Mouse (Mus musculus) macrophage (primary cell): Measurements from ENCODE around the gene Fbxw2. TPM values are rescaled to one million over a fixed set of nuclear protein-coding genes. Genes with fewer than 3 reads are reported as not detected.
"Not testable (repeated sequence)": the region's sequence is repeated elsewhere in the genome, so short reads cannot be mapped to it uniquely, and the experiment has no call there.

Source experiments
- H3K27ac ChIP-seq: fragments of 350-480 bp; formaldehyde crosslinking; 2 replicates; pipeline ENCODE4 v1.9.0; 2021
- H3K36me3 ChIP-seq: fragments of 350-480 bp; formaldehyde crosslinking; 2 replicates; pipeline ENCODE4 v1.9.0; 2021; ENCODE audit errors: inconsistent target
- H3K4me3 ChIP-seq: fragments of 350-480 bp; formaldehyde crosslinking; 2 replicates; pipeline ENCODE4 v1.9.0; 2021; ENCODE audit errors: inconsistent target
- H3K79me2 ChIP-seq: fragments of 350-480 bp; formaldehyde crosslinking; 2 replicates; pipeline ENCODE4 v1.9.0; 2021; ENCODE audit errors: inconsistent target
- WGBS: methylation state at CpG from one replicate; pipeline ENCODE4 v1.1.7; 2026; ENCODE audit warnings: inconsistent platforms; ENCODE audit not compliant: missing documents; 5-methylcytosine and 5-hydroxymethylcytosine counted together
- polyA plus RNA-seq: library from polyadenylated mRNA; stranded (reverse); fragments of 250-400 nt; gene quantifications from 3 replicates; pipeline ENCODE4 v1.2.4, GENCODE M21; 2018; ENCODE audit warnings: inconsistent platforms

Fbxw2 gene
- polyA plus RNA-seq, 1 experiment from 2014 or later = 70.6 TPM

DNA sequence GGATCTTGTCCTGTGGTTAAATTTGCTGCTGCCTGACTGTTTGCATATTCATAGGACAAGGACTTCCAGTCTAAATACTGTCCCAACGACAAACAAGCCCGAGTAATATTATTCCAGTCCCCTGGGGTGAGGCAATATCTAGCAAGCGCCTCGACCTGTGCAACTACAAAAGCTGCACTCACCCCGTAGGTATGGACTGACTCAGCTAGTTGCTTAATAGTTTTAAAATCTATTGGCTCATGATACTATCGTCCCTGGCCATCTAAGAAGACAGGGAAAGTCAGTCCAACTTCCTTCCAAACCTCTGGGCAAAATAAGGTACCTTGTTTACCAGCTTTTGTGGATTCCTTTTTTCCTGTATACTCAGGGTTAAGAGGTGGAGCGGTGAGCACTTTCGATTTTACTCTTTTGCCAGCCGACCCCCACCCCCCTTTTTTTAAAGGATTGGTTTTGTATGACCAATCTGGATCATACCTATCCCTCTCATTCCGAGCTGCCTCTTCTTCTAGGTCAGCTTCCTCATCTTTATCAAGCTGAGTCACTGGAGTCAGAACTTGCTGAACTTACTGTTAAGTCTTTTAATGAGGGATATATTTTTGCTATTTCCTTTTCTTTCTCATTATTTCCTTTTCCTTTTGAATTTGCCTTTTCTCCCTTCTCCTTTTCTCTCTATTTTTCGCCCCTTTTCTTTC lies 6.8 kb upstream of the Fbxw2 start, which contains the start of gene Gm34653:
Gene Gm34653 (plus strand): TSS at position 242 of the 692 bp plus-strand sequence.
- not testable (repeated sequence) for H3K4me3 ChIP-seq, H3K79me2 ChIP-seq, H3K36me3 ChIP-seq, H3K27ac ChIP-seq
- WGBS = 70% methylated on average over 8 of the region's 11 CpGs

DNA sequence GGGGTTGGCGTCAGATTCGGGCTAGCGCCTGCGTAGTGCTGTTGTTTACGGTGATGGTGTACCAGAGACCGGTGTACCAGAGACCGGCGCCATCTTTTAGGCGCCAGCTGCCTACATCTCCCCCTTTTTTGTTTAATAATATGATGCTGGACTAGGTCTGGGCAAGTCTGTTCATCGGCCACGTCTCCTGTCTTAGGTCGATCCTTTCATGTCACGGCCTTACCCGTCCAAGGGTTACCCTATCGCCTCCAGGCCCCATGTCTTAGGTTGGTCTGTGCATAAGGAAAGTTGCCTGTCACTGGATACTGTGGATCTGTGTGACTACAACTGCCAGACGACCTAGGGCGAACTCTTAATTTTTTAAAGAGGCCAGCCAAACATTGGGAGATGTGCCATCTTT lies 4.0 kb upstream of the Fbxw2 start:
- H3K79me2 ChIP-seq, H3K4me3 ChIP-seq, H3K36me3 ChIP-seq, H3K27ac ChIP-seq: not testable (repeated sequence)
- 93% methylated on average over 14 of the region's 17 CpGs for WGBS

DNA sequence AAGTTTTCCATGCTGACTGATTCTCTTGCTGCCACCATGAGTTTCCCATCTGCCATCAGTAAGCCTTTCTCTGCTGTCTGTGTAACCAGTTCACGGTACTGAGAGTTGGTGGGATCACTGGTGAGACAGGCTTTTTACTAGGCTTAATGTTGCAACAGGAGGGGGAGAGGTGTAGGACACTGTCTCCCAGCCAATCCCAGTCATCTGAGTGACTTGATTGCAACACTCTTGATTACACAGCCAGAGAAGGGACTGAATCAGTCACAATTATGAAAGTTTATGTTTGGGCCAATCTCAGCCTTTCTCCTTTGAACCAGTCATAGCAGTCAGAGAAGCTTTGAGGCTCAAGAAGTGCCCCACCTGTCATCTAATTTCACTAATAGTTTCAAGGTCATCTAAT lies 1.9 kb upstream of the Fbxw2 start:
- WGBS = 11% methylated on average over 1 of the region's 1 CpGs
- no peak overlapping the region; the same call in 1 of the 2 replicates for H3K27ac ChIP-seq
- peaks cover 27% of the 10 kb centered on the region for H3K79me2 ChIP-seq
- no peaks in the 10 kb centered on the region for H3K36me3 ChIP-seq
- no peak overlapping the region for H3K4me3 ChIP-seq

DNA sequence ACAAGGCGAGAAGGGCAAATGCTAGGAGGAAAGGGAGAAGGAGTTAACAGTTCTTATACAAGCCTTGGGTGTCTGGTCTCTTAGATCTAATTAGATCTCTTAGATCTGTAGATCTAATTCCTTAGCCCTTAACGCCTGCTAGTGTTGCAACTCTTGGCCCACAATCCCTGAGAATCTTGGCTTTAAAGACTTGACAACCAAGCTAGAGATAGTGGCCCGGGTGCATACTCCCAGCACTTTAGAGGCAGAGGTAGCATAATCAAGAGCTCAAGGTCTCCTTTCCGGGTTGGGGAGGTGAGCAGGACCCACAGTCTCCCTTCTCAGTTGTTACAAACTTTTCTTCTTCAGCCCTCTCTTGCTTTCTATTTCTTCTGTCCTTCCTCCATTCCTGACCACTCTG lies 1.5 kb upstream of the Fbxw2 start:
- H3K27ac ChIP-seq = no peak overlapping the region; the same call in 1 of the 2 replicates
- WGBS = 82% methylated on average over 4 of the region's 4 CpGs
- H3K36me3 ChIP-seq = peaks cover 4% of the 10 kb centered on the region; the same call in 1 of the 2 replicates
- peaks cover 32% of the 10 kb centered on the region for H3K79me2 ChIP-seq
- no peak overlapping the region for H3K4me3 ChIP-seq

DNA sequence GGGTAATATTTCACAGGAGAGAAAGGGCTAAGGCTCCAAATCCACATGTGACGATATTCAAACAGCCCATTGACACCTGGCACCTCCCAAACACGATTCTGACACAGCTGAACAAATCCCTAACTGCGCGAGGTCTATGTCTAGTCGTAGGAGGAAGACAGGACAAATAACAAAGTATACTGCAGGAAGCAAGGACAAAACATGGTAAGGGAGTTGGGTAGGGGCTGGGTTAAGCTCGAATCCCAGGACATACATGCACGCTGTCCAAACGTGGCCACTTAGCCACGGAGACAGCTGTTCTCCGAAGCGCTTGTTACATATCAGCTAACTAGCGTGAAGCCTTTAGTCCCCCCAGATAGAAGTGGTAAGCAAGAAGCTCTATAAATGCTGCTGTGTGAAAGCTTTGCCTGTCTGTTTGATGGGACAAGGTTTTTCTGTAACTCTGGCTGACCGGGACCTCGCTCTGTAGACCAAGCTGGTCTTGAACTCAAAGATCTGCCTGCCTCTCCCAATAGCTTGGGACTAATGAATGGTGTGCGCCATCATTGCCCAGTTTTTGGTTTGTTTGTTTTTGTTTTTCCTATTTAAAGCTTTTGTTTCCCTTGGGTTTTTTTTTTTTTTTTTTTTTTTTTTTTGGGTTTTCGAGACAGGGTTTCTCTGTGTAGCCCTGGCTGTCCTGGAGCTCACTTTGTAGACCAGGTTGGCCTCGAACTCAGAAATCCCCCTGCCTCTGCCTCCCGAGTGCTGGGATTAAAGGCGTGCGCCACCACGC lies 535 bp upstream of the Fbxw2 start:
- H3K36me3 ChIP-seq = peaks cover 11% of the 10 kb centered on the region; the same call in 1 of the 2 replicates
- 44% methylated on average over 18 of the region's 21 CpGs for WGBS
- peaks cover 40% of the 10 kb centered on the region for H3K79me2 ChIP-seq
- peak overlapping the region; percentile 76 for H3K4me3 ChIP-seq
- peak overlapping the region; percentile 45 for H3K27ac ChIP-seq

DNA sequence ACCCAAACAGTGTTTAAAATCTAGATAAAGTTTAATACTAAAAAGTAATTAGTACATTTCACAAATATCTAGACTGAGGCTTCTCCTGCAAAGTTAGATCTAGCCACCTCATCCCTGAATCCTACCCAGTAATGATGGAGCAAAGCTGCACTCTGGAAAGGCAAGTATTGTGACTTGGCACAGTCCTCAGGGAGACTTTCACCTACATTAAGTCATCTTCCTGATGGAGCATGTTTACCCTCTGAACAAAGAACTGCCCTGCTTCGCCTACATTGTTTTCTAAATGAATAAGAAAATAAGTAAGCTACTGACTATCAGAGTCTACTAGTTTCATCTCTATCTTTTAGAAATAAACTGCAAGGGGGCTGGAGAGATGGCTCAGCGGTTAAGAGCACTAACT lies 7.6 kb downstream of the Fbxw2 start:
- H3K27ac ChIP-seq = no peak overlapping the region
- peaks cover 70% of the 10 kb centered on the region for H3K79me2 ChIP-seq
- H3K4me3 ChIP-seq = no peak overlapping the region
- 100% methylated on average over 2 of the region's 2 CpGs for WGBS
- H3K36me3 ChIP-seq = peaks cover 47% of the 10 kb centered on the region; the same call in 1 of the 2 replicates

DNA sequence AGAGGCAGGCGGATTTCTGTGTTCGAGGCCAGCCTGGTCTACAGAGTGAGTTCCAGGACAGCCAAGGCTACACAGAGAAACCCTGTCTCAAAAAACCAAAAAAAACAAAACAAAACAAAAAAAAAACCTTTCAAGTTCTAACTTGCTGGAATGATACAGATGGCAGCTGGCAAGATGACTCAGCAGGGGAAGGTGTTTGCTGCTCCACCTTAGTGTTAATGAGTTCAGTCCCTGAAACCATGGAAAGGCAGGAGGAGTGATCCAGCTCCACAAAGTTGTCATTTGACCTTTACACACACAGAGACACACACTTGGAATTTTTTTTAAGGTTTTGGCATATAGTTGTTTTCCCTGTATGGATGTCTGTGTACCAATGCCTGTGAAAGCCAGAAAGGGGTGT lies 10.2 kb downstream of the Fbxw2 start:
- H3K4me3 ChIP-seq, H3K27ac ChIP-seq: not testable (repeated sequence)
- WGBS = 100% methylated on average over 2 of the region's 2 CpGs
- Histone ChIP-seq H3K79me2 (peaks cover 73% of the 10 kb centered on the region), H3K36me3 (peaks cover 54% of the 10 kb centered on the region)

DNA sequence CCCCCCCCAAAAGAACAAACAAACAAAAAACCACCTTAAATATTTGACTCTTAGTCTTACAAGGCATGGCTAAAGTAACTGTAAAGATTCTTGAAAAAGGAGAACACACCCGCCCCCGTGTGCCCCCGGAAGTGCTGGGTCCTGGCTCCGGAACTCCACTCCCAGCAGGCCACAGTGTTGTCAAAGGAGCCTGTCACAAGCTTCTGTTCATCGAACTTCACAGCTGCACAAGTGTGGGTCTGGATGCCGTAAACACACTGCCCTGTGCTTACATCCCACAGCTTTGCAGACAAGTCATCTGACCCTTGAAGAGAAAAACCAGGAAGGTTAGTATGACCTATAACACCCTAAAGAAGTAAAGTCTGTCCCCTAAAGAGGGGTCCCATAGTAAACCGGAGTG lies 13.4 kb downstream of the Fbxw2 start:
- Histone ChIP-seq H3K27ac (no peak overlapping the region), H3K36me3 (peaks cover 56% of the 10 kb centered on the region), H3K79me2 (peaks cover 99% of the 10 kb centered on the region), H3K4me3 (no peak overlapping the region)
- WGBS = 74% methylated on average over 7 of the region's 7 CpGs

DNA sequence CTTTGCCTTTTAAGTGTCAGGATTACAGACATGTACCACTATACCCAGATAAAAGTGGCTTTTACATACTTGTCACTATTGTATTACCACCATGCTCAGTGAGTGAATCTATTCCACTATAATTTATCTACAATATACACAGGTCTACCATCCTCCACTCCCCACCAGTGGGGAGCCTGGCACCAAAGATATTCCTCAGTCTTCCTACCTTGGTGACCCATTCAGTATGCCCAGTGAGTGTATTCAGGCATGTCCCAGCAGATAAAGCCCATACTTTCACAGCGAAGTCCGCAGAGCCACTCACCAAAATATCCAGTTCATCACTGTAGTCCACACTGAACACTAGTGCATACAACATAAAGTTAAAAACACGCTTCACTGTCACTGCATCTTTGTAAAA lies 15.3 kb downstream of the Fbxw2 start:
- WGBS = 96% methylated on average over 3 of the region's 3 CpGs
- no peak overlapping the region for H3K4me3 ChIP-seq
- peaks cover 96% of the 10 kb centered on the region for H3K79me2 ChIP-seq
- no peak overlapping the region for H3K27ac ChIP-seq
- peaks cover 48% of the 10 kb centered on the region for H3K36me3 ChIP-seq

DNA sequence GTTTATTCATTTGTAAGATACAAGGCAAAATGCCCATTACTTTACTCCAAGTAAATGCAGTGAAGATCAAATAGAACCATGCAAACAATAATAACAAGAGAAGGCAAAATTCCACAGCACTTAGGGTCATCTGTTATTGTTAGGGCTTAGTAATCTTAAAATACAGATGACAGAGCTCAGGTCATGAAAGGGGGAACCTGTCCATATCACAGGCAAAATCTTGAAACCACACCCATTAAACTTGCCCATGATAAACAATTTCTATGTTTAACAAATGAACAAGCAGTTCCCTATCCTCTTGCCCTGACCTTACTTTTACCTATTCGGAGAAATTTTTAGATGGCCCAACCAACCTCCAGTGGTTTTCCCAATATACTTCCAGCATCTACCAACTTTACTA lies 16.5 kb downstream of the Fbxw2 start:
- peaks cover 42% of the 10 kb centered on the region for H3K36me3 ChIP-seq
- peaks cover 96% of the 10 kb centered on the region for H3K79me2 ChIP-seq

DNA sequence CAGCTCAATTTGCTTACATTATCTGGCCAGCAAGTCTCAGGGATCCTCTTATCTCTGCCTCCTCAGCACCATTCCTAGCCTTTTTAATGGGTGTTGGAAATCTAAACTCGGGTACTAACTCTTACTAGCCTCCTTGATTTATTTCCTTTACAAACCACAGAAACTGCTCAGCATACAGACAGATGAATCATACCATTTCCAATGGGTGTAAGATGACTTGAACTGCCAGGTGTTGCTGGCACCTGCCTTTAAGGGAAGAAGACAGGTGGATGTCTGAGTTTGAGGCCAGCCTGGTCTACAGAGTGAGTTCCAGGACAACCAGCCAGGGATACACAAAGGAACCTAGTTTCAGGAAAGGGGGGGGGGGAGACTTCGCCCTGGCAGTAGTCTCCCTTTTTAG lies 18.1 kb downstream of the Fbxw2 start:
- H3K79me2 ChIP-seq = peaks cover 96% of the 10 kb centered on the region
- WGBS = 56% methylated on average over 2 of the region's 2 CpGs
- H3K4me3 ChIP-seq = no peak overlapping the region
- H3K36me3 ChIP-seq = peaks cover 26% of the 10 kb centered on the region
- H3K27ac ChIP-seq = no peak overlapping the region

More for the DNA sequence above, 16.5 kb downstream of the Fbxw2 start:
- Histone ChIP-seq H3K4me3 (no peak overlapping the region), H3K27ac (no peak overlapping the region)
- 75% methylated on average over 1 of the region's 1 CpGs for WGBS

DNA sequence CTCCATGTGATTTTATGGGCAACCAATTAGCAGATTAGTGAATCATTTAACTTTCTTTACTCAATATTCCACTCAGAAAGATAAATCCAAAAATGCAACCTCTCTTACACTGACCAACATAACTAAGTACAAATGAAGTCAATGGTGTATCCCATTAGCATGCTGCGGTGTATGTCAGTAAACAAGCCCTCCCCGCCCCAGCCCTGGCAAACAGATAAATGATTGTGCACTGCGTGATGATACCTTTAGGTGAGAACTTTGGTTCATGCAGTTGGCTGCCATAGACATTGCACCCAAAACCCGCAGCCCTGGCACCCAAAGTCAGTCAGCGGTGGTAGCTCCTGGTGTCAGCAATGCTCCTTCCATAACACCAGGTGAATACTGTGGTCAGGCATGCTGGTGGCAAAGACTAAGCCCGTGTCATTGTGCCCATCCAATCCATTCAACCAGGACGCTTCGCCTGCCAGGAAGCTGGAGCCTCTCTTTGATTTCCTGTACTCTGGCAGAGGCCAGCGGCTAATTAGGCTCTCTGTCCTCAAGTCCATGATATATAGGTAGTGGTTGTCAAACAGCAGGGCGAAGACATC lies 20.7 kb downstream of the Fbxw2 start:
- WGBS = 93% methylated on average over 10 of the region's 10 CpGs
- Histone ChIP-seq H3K36me3 (peaks cover 2% of the 10 kb centered on the region; the same call in 1 of the 2 replicates), H3K4me3 (no peak overlapping the region), H3K27ac (no peak overlapping the region), H3K79me2 (peaks cover 79% of the 10 kb centered on the region)

DNA sequence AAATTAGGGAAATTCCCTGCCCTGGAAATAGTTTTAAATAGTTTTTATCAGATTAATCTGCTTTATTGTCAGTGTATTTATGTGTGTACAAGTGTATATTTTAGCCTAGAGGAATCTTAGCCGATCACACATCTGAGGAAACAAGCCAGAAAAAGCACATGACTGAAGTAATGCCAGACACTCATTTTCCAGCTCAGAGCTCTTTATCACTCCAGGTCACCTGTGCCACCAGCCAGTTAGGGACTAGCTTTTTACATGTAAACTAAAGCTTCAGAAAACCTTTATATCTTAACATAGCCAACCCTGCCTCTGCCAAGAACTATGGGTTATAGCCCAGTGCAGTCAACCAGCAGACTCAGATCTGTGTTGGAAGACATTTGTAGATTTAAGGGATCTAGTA lies 21.3 kb downstream of the Fbxw2 start:
- 78% methylated on average over 1 of the region's 1 CpGs for WGBS
- Histone ChIP-seq H3K27ac (no peak overlapping the region), H3K36me3 (no peaks in the 10 kb centered on the region; the same call in 1 of the 2 replicates), H3K4me3 (no peak overlapping the region), H3K79me2 (peaks cover 73% of the 10 kb centered on the region)

DNA sequence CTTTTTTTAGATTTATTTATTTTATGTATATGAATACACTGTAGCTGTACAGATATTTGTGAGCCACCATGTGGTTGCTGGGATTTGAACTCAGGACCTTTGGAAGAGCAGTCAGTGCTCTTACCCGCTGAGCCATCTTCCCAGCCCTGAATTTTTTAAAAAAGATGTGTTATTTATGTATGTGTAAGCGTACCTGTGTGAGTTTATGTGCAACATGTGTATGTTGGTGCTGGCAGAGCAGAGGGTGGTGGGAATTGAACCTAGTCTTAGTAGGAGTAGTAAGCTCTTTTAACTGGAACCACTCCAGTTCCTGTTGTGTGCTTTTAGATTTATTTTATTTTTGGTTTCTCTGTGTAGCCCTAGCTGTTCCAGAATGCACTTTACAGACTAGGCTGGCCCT lies 21.9 kb downstream of the Fbxw2 start:
- no peak overlapping the region for H3K27ac ChIP-seq
- no peak overlapping the region for H3K4me3 ChIP-seq
- peaks cover 66% of the 10 kb centered on the region for H3K79me2 ChIP-seq
- WGBS = 93% methylated on average over 2 of the region's 2 CpGs
- H3K36me3 ChIP-seq = no peaks in the 10 kb centered on the region

DNA sequence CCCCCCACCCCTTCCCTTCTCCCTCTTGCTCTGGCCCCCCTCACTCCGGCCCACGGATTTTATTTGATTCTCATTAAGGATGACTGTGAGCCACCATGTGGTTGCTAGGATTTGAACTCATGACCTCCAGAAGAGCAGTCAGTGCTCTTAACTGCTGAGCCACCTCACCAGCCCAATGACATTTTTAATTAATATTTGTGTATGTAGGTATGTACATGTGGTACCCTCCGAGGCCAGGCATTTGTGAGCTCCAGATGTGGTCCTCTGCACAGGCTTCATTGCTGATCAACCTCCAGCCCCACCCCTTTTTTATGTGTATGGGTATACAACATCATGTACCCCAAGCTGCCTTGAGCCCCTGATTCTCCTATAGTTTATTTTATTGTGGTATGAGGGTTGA lies 22.4 kb downstream of the Fbxw2 start:
- H3K27ac ChIP-seq = no peak overlapping the region
- 84% methylated on average over 3 of the region's 3 CpGs for WGBS
- no peak overlapping the region for H3K4me3 ChIP-seq

More for the DNA sequence above, 22.4 kb downstream of the Fbxw2 start:
- peaks cover 62% of the 10 kb centered on the region for H3K79me2 ChIP-seq
- H3K36me3 ChIP-seq = no peaks in the 10 kb centered on the region
